Comparison of ENCODE assay signal across 10 mouse cellular contexts in the genomic region with DNA sequence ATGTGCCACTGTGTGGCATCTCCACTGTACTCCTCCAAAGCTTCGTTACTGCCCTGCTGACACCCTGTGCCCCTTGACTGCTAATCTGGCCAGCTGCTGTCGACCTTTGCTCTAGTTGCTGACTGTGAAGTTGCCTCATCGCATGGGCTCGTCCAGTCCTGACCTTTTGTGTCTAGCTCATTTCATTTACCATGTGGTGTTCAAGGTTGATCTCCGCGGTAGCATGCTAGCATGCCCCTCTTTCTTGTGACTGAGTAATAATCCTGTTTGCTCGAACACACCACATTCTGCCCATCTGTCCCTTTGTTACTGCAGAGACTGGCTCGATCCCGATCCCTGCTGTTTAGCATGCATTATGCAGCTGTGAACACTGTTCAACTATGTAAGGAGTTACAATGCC.
DNase-seq lines count a peak whose midpoint lies in the region; ATAC-seq and TF ChIP-seq lines count a peak whose summit lies in the region.
"Had no signal": no experiment of that assay in that cellular context is flagged by ENCODE, and none has a peak within 500 bp of the region (broad histone marks: within the 10 kb centered on the region; RNA-seq: fewer than 3 reads in every experiment).

No protein-coding gene starts in this region.

- no peak for ATAC-seq in kidney, embryonic 15.5 days (replicated peaks; ENCODE audit: low FRiP score)
- peak; percentile 80 for ATAC-seq in intestine, embryonic 16.5 days
- peak; percentile 64; the same call in 1 of the 2 replicates for ATAC-seq in liver, embryonic 14.5 days (ENCODE audit: insufficient read depth)

- TF ChIP-seq EP300 in liver, embryonic 14.5 days (IDR thresholded peaks at IDR 0.05; ENCODE audit: low read depth), result no peak

- H3K4me3 ChIP-seq in kidney, embryonic 15.5 days (replicated peaks), result no peak overlapping the region
- no peak overlapping the region for H3K4me3 ChIP-seq in intestine, embryonic 16.5 days (ENCODE audit: low read length)
- no peak overlapping the region for H3K4me3 ChIP-seq in liver, embryonic 14.5 days (ENCODE audit: insufficient read depth in 1 of 2, low read depth in 2 of 2, low read length in 2 of 2)

- no peaks in the 10 kb centered on the region for H3K27me3 ChIP-seq in kidney, embryonic 15.5 days
- H3K27me3 ChIP-seq in intestine, embryonic 16.5 days (replicated peaks; ENCODE audit: control insufficient read depth, insufficient read depth, low read length), result no peaks in the 10 kb centered on the region
- no peaks in the 10 kb centered on the region for H3K27me3 ChIP-seq in liver, embryonic 14.5 days (ENCODE audit: control insufficient read depth, insufficient read depth, low read length)

- TF ChIP-seq CTCF in liver, embryonic 14.5 days (IDR thresholded peaks at IDR 0.05; ENCODE audit: low read depth), result no peak

- no peaks in the 10 kb centered on the region for H3K9me3 ChIP-seq in kidney, embryonic 15.5 days (replicated peaks)
- no peaks in the 10 kb centered on the region for H3K9me3 ChIP-seq in intestine, embryonic 16.5 days (ENCODE audit: control insufficient read depth, low read length)
- H3K9me3 ChIP-seq in liver, embryonic 14.5 days (ENCODE audit: control insufficient read depth, low read length), result no peaks in the 10 kb centered on the region

- H3K9ac ChIP-seq in kidney, embryonic 15.5 days, result no peak overlapping the region
- no peak overlapping the region for H3K9ac ChIP-seq in intestine, embryonic 16.5 days (ENCODE audit: low read depth, low read length)
- H3K9ac ChIP-seq in liver, embryonic 14.5 days (replicated peaks), result no peak overlapping the region

- H3K36me3 ChIP-seq in kidney, embryonic 15.5 days, result no peaks in the 10 kb centered on the region
- no peaks in the 10 kb centered on the region for H3K36me3 ChIP-seq in intestine, embryonic 16.5 days (ENCODE audit: control insufficient read depth, insufficient read depth, low read length)
- no peaks in the 10 kb centered on the region for H3K36me3 ChIP-seq in liver, embryonic 14.5 days (replicated peaks; ENCODE audit: control insufficient read depth, insufficient read depth, low read depth)

- DNase-seq in kidney, adult 18-20 months, result peak; percentile 66
- peak; percentile 83 for DNase-seq in adrenal gland, adult 8-10 months
- DNase-seq in liver, embryonic 14.5 days (ENCODE audit: low read depth in 3 of 3, low spot score in 3 of 3), result peak; percentile 22 to 33 (median 24)
- DNase-seq in frontal cortex, adult 2 months (ENCODE audit: extremely low spot score in 1 of 2, low spot score in 1 of 2), result no peak
- DNase-seq in right cerebral cortex, adult 2 months (ENCODE audit: low spot score in 2 of 2), result no peak
- DNase-seq in cerebellum, postnatal 36 days, result no peak
- DNase-seq: cerebellum, adult 18-20 months; thymus, postnatal 14 days had no signal

- no peak overlapping the region for H3K27ac ChIP-seq in kidney, embryonic 15.5 days
- no peak overlapping the region for H3K27ac ChIP-seq in intestine, embryonic 16.5 days (ENCODE audit: low read length)
- H3K27ac ChIP-seq in liver, embryonic 14.5 days, result no peak overlapping the region

- WGBS in kidney, embryonic 15.5 days, result 69% methylated on average over 9 of the region's 9 CpGs
- 59% methylated on average over 9 of the region's 9 CpGs for WGBS in intestine, embryonic 16.5 days
- WGBS in liver, embryonic 14.5 days (ENCODE audit: insufficient replicate concordance), result 55% methylated on average over 9 of the region's 9 CpGs

- peaks cover 21% of the 10 kb centered on the region for H3K4me1 ChIP-seq in kidney, embryonic 15.5 days
- H3K4me1 ChIP-seq in intestine, embryonic 16.5 days (ENCODE audit: control insufficient read depth, insufficient read depth, low read length), result peaks cover 3% of the 10 kb centered on the region; the same call in 1 of the 2 replicates
- peaks cover 0 to 11% of the 10 kb centered on the region in 2 experiments; a peak in 2 of 4 replicates for H3K4me1 ChIP-seq in liver, embryonic 14.5 days (replicated peaks; ENCODE audit: control insufficient read depth in 2 of 2, insufficient read depth in 2 of 2, low read length in 1 of 2)

- H3K4me2 ChIP-seq in kidney, embryonic 15.5 days, result no peak overlapping the region
- H3K4me2 ChIP-seq in intestine, embryonic 16.5 days (ENCODE audit: low read depth, low read length), result no peak overlapping the region
- no peak overlapping the region for H3K4me2 ChIP-seq in liver, embryonic 14.5 days (ENCODE audit: low read depth)

Comparison
In these comparisons a context has a peak if more than half of its experiments do, and no peak if none do; other contexts are left out.
1. DNase-seq: peak in kidney, adult 18-20 months (single experiment), adrenal gland, adult 8-10 months (single experiment) and liver, embryonic 14.5 days (3 of 3); none in frontal cortex, adult 2 months (0 of 2), right cerebral cortex, adult 2 months (0 of 2) and cerebellum, postnatal 36 days (0 of 2).